Mouse (Mus musculus) monocyte, adult 5-6 weeks (primary cell): ENCODE results near the gene Bcl10. TPM values are rescaled to one million over a fixed set of nuclear protein-coding genes. Genes with fewer than 3 reads are reported as not detected.

Experiments
- ATAC-seq: fragments of 153-309, 156-312 bp; replicated peaks from 2 replicates; pipeline ENCODE4 v1.8.0; 2017; ENCODE audit warnings: mild to moderate bottlenecking; ENCODE audit not compliant: low TSS enrichment, insufficient number of reproducible peaks, severe bottlenecking, poor library complexity, low FRiP score
- total RNA-seq: library from RNA; stranded (forward); fragments of 200-1000, 200-491, 200-594 nt; gene quantifications from 3 replicates; pipeline ENCODE4 v1.2.3, GENCODE M21; 2017

The Bcl10 gene
- total RNA-seq, 1 experiment from 2014 or later: 132 TPM

GRCm38 (mm10) chr3:145974986-145975385 is 52.4 kb downstream of the Bcl10 start:
- ATAC-seq: no peak

Other genes with a start within 250 kb of the Bcl10 start
- not detected in 3 replicates for gene Ddah1, start 164.1 kb upstream of the Bcl10 start, total RNA-seq
- gene 2410004B18Rik, start 15.2 kb downstream of the Bcl10 start, total RNA-seq: 24.4 to 36.0 TPM (median 25.5 TPM) in 3 replicates
- gene Syde2, start 65.1 kb downstream of the Bcl10 start, total RNA-seq: 0.32 to 1.6 TPM in 2 of 3 replicates, not detected in the other
- not detected in 3 replicates for gene Wdr63, start 185.3 kb downstream of the Bcl10 start, total RNA-seq
- gene Mcoln3, start 194.6 kb downstream of the Bcl10 start, total RNA-seq: 0.19 to 0.78 TPM (median 0.75 TPM) in 3 replicates
- gene Mcoln2, start 227.0 kb downstream of the Bcl10 start, total RNA-seq: 13.6 to 28.6 TPM (median 14.5 TPM) in 3 replicates